Mouse (Mus musculus): Measurements from ENCODE around the gene Faap20. TPM values are rescaled to one million over a fixed set of nuclear protein-coding genes. Genes with fewer than 3 reads are reported as not detected.

Faap20 gene
- polyA plus RNA-seq, 1 experiment = 19.8 TPM

DNA sequence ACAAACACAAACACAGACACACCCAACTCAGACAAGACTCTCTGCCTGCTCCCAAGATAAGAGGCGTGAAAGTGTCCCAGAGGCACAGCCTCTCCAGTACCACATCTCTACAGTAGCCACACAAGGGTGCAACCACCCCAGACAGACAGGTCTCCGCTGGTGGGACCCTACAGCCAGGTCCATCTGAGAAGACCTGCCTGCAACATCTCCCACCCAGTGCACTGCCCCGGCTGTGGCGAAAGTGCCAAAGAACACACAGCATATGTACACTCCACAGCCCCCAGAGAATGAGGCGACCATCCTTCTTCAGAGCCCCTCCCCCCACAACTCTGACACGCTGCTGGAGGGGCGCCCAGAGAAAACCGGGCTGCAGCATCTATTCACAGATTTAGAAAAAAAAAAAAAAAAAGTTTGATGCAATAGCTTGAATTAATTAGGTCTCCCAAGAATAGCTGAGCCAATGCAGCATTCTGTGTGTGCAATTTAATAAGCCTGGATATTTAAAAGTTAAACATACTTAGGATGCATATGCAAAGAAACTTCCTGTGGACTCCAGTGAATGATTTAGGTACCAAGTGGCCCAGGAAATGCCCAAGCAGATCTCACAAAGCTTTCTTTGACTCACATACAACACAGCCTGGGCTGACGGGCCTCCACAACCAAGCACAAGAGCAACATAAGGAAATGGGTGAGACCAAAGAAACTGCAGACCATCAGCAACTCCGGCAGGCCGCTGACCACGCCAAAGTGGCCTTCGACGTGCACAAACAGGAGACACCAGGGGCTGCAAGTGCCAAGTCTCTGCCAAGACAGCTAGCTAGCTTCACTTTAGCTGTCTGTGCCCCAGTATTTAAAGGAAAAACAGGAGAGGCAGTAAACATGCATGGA, 29.1 kb upstream of the Faap20 start:
- H3K4me3 ChIP-seq (ENCODE audit: insufficient read depth, low read length) = peak overlapping the region; percentile 97
- H3K4me1 ChIP-seq (ENCODE audit: control insufficient read depth, insufficient read depth, low read length) = peaks cover 22% of the 10 kb centered on the region
- peak overlapping the region; percentile 41 for H3K27ac ChIP-seq (ENCODE audit: insufficient read depth, low read length)
- no peak for TF ChIP-seq POLR2A (IDR thresholded peaks at IDR 0.05; ENCODE audit: low read depth, low read length)
- no peak for TF ChIP-seq CTCF (IDR thresholded peaks at IDR 0.05; ENCODE audit: borderline replicate concordance, insufficient read depth, low read length)

DNA sequence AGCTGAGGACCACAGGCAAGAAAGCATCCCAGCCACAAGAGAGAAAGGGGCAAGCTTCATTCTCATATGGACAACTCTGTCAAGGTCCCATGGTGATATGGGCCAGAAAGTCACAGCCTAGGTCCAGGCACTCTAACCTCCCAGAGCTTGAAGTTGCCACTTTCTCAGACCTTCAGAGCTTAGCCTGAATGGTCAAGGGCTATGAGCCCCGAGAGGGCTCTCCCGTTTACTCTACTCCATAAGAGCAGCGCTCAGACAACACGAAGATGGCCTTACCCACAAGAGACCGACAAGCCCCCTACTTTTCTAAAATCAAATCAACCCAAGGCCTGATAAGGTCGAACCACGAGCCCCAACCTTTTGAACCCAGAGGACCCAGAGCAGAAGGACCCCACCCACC, 28.5 kb upstream of the Faap20 start:
- Histone ChIP-seq H3K27ac (ENCODE audit: insufficient read depth, low read length) (peak overlapping the region; percentile 41), H3K4me3 (ENCODE audit: insufficient read depth, low read length) (peak overlapping the region; percentile 97), H3K4me1 (ENCODE audit: control insufficient read depth, insufficient read depth, low read length) (peaks cover 16% of the 10 kb centered on the region)
- no peak for TF ChIP-seq CTCF (IDR thresholded peaks at IDR 0.05; ENCODE audit: borderline replicate concordance, insufficient read depth, low read length)
- no peak for TF ChIP-seq POLR2A (IDR thresholded peaks at IDR 0.05; ENCODE audit: low read depth, low read length)

DNA sequence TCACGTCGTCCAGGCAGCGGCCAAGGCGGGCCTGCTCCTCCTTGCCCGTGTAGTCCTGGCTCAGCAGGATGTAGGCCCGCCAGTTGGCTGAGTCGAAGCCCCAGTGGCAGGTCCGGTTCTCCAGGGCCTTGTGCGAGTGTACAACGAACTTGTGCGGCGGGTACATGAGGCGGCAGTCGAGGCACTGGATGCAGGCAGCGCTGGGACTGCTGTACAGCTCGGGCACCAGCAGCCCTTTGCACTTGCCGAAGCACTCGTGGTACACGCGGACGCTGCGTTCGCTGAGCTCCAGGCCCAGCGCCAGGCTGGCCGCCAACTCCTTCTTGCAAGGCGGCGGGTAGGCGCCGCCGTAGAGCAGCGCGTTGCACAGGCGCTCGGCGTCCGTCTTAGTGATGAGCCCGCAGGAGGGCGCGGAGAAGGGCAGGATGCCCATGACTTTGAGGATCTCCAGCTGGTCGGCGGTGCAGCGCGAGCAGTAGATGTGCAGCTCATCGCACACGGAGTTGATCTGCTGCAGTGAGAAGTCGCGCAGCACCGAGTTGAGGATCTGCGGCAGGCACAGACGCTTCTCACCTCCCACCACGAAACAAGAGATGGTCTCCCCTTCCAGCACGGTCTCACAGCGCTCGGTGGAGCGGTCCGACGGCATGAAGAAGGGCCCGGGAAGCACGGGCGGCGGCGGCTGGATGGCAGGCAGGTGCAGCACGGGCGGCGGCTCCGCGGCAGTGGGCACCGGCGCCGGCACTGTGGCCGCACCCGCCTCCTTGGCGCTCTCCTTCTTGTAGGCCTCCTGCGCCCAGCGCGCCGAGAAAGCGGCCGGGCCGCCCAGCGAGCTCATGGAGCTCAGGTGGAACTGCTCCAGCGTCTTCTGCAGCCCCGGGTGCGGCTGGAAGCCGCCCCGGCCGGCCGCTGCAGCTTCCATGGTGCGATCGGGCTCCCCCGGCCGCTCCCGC, 27.7 kb upstream of the Faap20 start:
- H3K27ac ChIP-seq (ENCODE audit: insufficient read depth, low read length) = peak overlapping the region; percentile 5
- peak overlapping the region; percentile 97 for H3K4me3 ChIP-seq (ENCODE audit: insufficient read depth, low read length)
- no peak for TF ChIP-seq CTCF (IDR thresholded peaks at IDR 0.05; ENCODE audit: borderline replicate concordance, insufficient read depth, low read length)
- 0 out of 2 replicates have a peak, but pooled peaks have one; percentile 30 for TF ChIP-seq POLR2A (IDR thresholded peaks at IDR 0.05; ENCODE audit: low read depth, low read length)
- peaks cover 9% of the 10 kb centered on the region for H3K4me1 ChIP-seq (ENCODE audit: control insufficient read depth, insufficient read depth, low read length)

DNA sequence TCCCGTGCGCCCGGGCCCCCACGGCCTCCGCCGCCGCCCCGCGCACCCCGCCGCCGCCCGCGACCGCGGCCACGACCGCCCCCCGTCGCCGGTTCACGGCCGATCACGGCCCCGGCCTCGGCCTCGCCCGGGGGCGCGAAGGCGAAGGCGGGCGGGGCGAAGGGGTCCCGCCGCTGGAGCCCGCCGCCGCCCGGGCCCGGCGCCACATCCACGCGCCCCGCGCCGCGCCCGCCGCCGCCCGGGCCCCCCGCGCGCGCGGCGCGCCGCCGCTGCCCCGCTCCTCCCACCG, 27.1 kb upstream of the Faap20 start, which contains the start of gene Ski:
Gene Ski, minus strand, starts transcription at position 41 of the 289 bp plus-strand sequence.
- Histone ChIP-seq H3K4me3 (ENCODE audit: insufficient read depth, low read length) (peak within 1 kb of the TSS; percentile 97), H3K4me1 (ENCODE audit: control insufficient read depth, insufficient read depth, low read length) (peaks cover 7% of the 10 kb centered on the region; the same call in 1 of the 2 replicates), H3K27ac (ENCODE audit: insufficient read depth, low read length) (peak within 1 kb of the TSS; percentile 94)
- TF ChIP-seq CTCF (IDR thresholded peaks at IDR 0.05; ENCODE audit: borderline replicate concordance, insufficient read depth, low read length) (no peak), POLR2A (IDR thresholded peaks at IDR 0.05; ENCODE audit: low read depth, low read length) (no peak)

DNA sequence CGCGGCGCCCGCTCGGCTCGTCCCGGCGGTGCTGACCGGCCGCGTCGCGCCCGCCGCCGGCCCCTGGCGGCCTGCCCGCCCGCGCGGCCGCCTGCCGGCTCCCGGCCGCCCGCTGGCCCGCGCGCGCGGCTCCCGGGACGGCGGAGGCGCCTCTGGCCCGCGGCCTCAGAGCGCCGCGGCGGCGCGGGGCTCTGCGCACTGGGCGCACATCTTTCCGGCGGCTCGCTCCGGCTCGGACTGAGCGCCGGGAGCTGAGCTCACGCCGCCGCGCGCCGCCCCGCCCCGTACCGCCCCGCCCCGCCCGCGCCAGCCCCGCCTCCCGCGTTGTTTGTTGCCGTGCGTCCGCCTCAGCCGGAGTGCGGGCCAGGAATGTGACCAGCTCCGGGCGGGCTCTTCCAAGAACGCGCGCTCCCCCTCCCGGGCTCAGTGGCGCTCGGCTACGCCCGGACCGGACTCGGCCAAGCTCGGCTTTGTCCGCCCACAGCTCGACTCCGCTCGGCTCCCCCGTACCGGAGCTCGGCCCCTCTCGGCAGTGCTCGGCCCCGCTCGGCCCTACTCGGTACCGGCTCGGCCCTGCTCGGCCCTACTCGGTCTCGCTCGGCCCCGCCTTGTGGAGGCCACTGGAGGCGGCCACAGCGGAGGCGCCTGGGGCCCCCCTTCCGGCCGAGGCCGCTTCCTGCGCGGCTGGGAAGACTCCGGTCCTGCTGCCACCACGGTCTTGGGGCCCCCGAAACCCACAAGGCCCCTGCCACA, 26.6 kb upstream of the Faap20 start:
- TF ChIP-seq CTCF (IDR thresholded peaks at IDR 0.05; ENCODE audit: borderline replicate concordance, insufficient read depth, low read length) (0 out of 2 replicates have a peak, but pooled peaks have one; percentile 18), POLR2A (IDR thresholded peaks at IDR 0.05; ENCODE audit: low read depth, low read length) (peak; percentile 80)
- H3K4me3 ChIP-seq (ENCODE audit: insufficient read depth, low read length) = peak overlapping the region; percentile 29
- peak overlapping the region; percentile 94 for H3K27ac ChIP-seq (ENCODE audit: insufficient read depth, low read length)
- H3K4me1 ChIP-seq (ENCODE audit: control insufficient read depth, insufficient read depth, low read length) = peaks cover 7% of the 10 kb centered on the region; the same call in 1 of the 2 replicates

DNA sequence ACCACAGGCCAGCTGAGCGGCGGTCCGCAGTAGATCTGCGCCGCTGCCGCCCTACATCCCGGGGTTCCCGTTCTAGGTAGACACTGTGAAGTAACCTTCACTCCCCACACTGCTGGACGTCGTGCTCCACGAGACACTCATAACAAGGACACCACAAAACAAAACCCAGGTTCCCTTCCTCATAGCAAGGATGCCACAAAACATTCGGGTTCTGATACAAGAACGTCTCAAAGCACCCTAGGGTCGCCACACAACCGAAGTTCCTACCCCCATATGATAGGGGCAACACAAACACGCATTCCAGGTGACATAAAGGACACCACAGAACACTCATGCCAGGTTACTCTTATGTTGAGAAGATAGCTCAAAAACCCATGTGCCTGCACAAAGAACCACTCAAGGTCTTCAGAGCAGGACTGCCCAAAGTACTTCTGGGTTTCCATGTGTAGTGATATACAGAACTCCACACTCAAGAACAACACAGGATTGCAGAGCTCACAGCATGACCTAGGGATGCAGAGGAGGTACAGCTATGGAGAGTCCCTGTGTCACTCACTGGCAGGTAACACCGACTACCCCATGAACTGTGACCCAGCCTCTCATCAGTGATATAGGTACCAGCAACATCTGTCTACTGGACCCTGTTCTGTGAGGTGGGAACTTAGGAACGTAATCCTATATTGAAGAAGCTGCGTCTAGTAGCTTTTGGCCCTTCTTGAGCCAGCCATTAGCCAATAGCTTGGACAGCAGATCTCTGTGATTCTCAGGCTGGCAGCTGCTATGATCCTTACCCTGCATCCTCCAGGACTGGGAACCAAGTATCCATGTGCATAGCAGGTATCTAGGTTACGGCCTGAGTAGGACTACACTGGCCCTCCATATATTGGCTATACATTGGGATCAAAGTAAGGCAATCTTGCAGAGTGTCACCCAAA, 25.7 kb upstream of the Faap20 start:
- TF ChIP-seq CTCF (IDR thresholded peaks at IDR 0.05; ENCODE audit: borderline replicate concordance, insufficient read depth, low read length) (no peak), POLR2A (IDR thresholded peaks at IDR 0.05; ENCODE audit: low read depth, low read length) (0 out of 2 replicates have a peak, but pooled peaks have one; percentile 49)
- H3K27ac ChIP-seq (ENCODE audit: insufficient read depth, low read length) = peak overlapping the region; percentile 94
- peak overlapping the region; percentile 29 for H3K4me3 ChIP-seq (ENCODE audit: insufficient read depth, low read length)
- H3K4me1 ChIP-seq (ENCODE audit: control insufficient read depth, insufficient read depth, low read length) = peaks cover 5% of the 10 kb centered on the region; the same call in 1 of the 2 replicates

DNA sequence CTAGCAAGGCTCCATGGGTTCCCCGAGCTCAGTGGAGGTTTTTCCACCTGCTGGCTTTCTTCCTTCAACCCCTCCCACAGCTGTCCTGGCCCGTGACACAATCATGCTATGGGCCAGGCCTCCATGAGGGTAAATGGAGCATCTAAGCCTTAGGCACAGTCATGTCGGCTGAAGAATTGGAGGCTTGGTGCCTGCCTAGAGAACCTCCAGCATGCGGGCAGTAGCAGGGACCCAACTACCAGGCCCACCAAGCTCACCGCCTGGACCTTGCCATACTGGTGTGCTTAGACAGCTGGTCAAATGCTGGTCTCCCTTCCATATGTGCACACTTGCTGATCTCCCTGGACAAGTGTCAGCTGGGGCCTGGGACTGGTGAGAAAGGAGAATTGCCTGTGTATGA, 23.7 kb upstream of the Faap20 start:
- no peak overlapping the region for H3K27ac ChIP-seq (ENCODE audit: insufficient read depth, low read length)
- H3K4me3 ChIP-seq (ENCODE audit: insufficient read depth, low read length) = no peak overlapping the region
- H3K4me1 ChIP-seq (ENCODE audit: control insufficient read depth, insufficient read depth, low read length) = peaks cover 5% of the 10 kb centered on the region; the same call in 1 of the 2 replicates
- TF ChIP-seq POLR2A (IDR thresholded peaks at IDR 0.05; ENCODE audit: low read depth, low read length) (no peak), CTCF (IDR thresholded peaks at IDR 0.05; ENCODE audit: borderline replicate concordance, insufficient read depth, low read length) (no peak)

DNA sequence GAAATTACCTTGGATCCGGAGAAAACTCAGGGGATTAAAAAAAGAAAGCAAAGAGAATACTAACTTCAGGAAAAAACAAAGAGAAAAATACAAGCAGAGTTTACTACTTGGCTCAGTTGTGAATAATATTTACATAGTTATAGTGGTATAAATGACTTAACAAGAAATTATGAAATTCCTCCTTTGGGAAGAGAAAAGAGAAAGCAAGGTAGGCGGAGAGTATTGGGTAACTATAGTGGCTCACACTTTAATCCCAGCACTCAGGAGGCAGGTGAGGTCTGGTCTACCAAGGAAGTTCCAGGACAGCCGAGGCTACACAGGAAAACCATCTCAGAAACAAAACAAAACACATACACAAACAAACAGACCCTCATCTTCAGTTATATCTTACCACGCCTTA, 21.6 kb upstream of the Faap20 start:
- Histone ChIP-seq H3K4me3 (ENCODE audit: insufficient read depth, low read length) (no peak overlapping the region), H3K4me1 (ENCODE audit: control insufficient read depth, insufficient read depth, low read length) (peaks cover 5% of the 10 kb centered on the region; the same call in 1 of the 2 replicates), H3K27ac (ENCODE audit: insufficient read depth, low read length) (no peak overlapping the region)
- no peak for TF ChIP-seq CTCF (IDR thresholded peaks at IDR 0.05; ENCODE audit: borderline replicate concordance, insufficient read depth, low read length)
- TF ChIP-seq POLR2A (IDR thresholded peaks at IDR 0.05; ENCODE audit: low read depth, low read length) = no peak
